Mouse (Mus musculus): ENCODE measurements at regions not wholly inside any gene's neighbourhood (a gene's known extent, or its start where the extent isn't known, plus 50 kb on each side); places are given as distances from the start of the nearest gene placed in this dataset.

- TF ChIP-seq MYOD1 (IDR thresholded peaks at IDR 0.05; ENCODE audit: control insufficient read depth in 1 of 3, insufficient read length in 2 of 3, low read depth in 2 of 3) (no peak), TCF3 (IDR thresholded peaks at IDR 0.05; ENCODE audit: insufficient read length, low read depth) (no peak), MAX (IDR thresholded peaks at IDR 0.05; ENCODE audit: low read depth) (no peak), MYOG (IDR thresholded peaks at IDR 0.05; ENCODE audit: control insufficient read depth in 1 of 3, insufficient read depth in 1 of 3, insufficient read length in 2 of 3, low read depth in 2 of 3) (no peak)
- Histone ChIP-seq H3K4me3 (no peak overlapping the region), H3K79me2 (ENCODE audit: control insufficient read depth, insufficient read depth) (no peaks in the 10 kb centered on the region)
Measured at GRCm38 (mm10) chr4:8374737-8375489, 136.1 kb upstream of the Car8 start.

GRCm38 (mm10) chr4:8374061-8374460, 135.2 kb upstream of the Car8 start:
- Histone ChIP-seq H3ac (ENCODE audit: control insufficient read depth, insufficient read length) (no peak overlapping the region), H3K79me2 (ENCODE audit: control insufficient read depth, insufficient read depth) (no peaks in the 10 kb centered on the region), H3K36me3 (ENCODE audit: control insufficient read depth, insufficient read depth) (no peaks in the 10 kb centered on the region), H3K4me2 (ENCODE audit: low read depth) (no peak overlapping the region), H3K27me3 (ENCODE audit: control insufficient read depth, insufficient read depth, insufficient read length) (no peaks in the 10 kb centered on the region), H3K4me3 (no peak overlapping the region)
- no peak for TF ChIP-seq MYOD1 (IDR thresholded peaks at IDR 0.05; ENCODE audit: control insufficient read depth in 1 of 3, insufficient read length in 2 of 3, low read depth in 2 of 3)
- no peak for TF ChIP-seq POLR2A (IDR thresholded peaks at IDR 0.05; ENCODE audit: insufficient read length, low read depth)
- TF ChIP-seq SRF (IDR thresholded peaks at IDR 0.05; ENCODE audit: control insufficient read depth, insufficient read length, low read depth): no peak
- no peak for TF ChIP-seq CEBPB (IDR thresholded peaks at IDR 0.05; ENCODE audit: insufficient read depth, poor library complexity, severe bottlenecking)
- no peak for TF ChIP-seq TCF12 (IDR thresholded peaks at IDR 0.05; ENCODE audit: insufficient read depth, poor library complexity, severe bottlenecking)
- no peak for TF ChIP-seq TCF3 (IDR thresholded peaks at IDR 0.05; ENCODE audit: insufficient read length, low read depth)

More at GRCm38 (mm10) chr4:8374737-8375489, 136.1 kb upstream of the Car8 start:
- Histone ChIP-seq H3K4me2 (ENCODE audit: low read depth) (no peak overlapping the region), H3ac (ENCODE audit: control insufficient read depth, insufficient read length) (no peak overlapping the region), H3K27me3 (ENCODE audit: control insufficient read depth, insufficient read depth, insufficient read length) (no peaks in the 10 kb centered on the region), H3K36me3 (ENCODE audit: control insufficient read depth, insufficient read depth) (no peaks in the 10 kb centered on the region)

GRCm38 (mm10) chr4:8372069-8372468, 133.2 kb upstream of the Car8 start:
- H3K4me3 ChIP-seq: no peak overlapping the region
- H3K79me2 ChIP-seq (ENCODE audit: control insufficient read depth, insufficient read depth): no peaks in the 10 kb centered on the region
- no peak overlapping the region for H3K4me2 ChIP-seq (ENCODE audit: low read depth)
- no peak overlapping the region for H3ac ChIP-seq (ENCODE audit: control insufficient read depth, insufficient read length)
- H3K36me3 ChIP-seq (ENCODE audit: control insufficient read depth, insufficient read depth): no peaks in the 10 kb centered on the region
- no peak for TF ChIP-seq SRF (IDR thresholded peaks at IDR 0.05; ENCODE audit: control insufficient read depth, insufficient read length, low read depth)
- no peak for TF ChIP-seq CEBPB (IDR thresholded peaks at IDR 0.05; ENCODE audit: insufficient read depth, poor library complexity, severe bottlenecking)
- TF ChIP-seq USF1 (IDR thresholded peaks at IDR 0.05; ENCODE audit: low read depth): no peak
- no peak for TF ChIP-seq TCF3 (IDR thresholded peaks at IDR 0.05; ENCODE audit: insufficient read length, low read depth)
- H3K27me3 ChIP-seq (ENCODE audit: control insufficient read depth, insufficient read depth, insufficient read length): no peaks in the 10 kb centered on the region

- no peak overlapping the region for H3ac ChIP-seq (ENCODE audit: control insufficient read depth, insufficient read length)
- H3K4me3 ChIP-seq: no peak overlapping the region
- no peak for TF ChIP-seq POLR2A (IDR thresholded peaks at IDR 0.05; ENCODE audit: insufficient read length, low read depth)
- no peak for TF ChIP-seq SRF (IDR thresholded peaks at IDR 0.05; ENCODE audit: control insufficient read depth, insufficient read length, low read depth)
- TF ChIP-seq USF1 (IDR thresholded peaks at IDR 0.05; ENCODE audit: low read depth): no peak
- no peak for TF ChIP-seq CEBPB (IDR thresholded peaks at IDR 0.05; ENCODE audit: insufficient read depth, poor library complexity, severe bottlenecking)
- no peak for TF ChIP-seq MAX (IDR thresholded peaks at IDR 0.05; ENCODE audit: low read depth)
- no peak for TF ChIP-seq MYOG (IDR thresholded peaks at IDR 0.05; ENCODE audit: control insufficient read depth in 1 of 3, insufficient read depth in 1 of 3, insufficient read length in 2 of 3, low read depth in 2 of 3)
- no peak for TF ChIP-seq REST (IDR thresholded peaks at IDR 0.05; ENCODE audit: insufficient read depth, insufficient read length)
- TF ChIP-seq TCF12 (IDR thresholded peaks at IDR 0.05; ENCODE audit: insufficient read depth, poor library complexity, severe bottlenecking): no peak
- no peak for TF ChIP-seq E2F4 (IDR thresholded peaks at IDR 0.05; ENCODE audit: insufficient read depth)
- TF ChIP-seq POLR2AphosphoS2 (IDR thresholded peaks at IDR 0.05; ENCODE audit: insufficient read length, low read depth): no peak
- TF ChIP-seq MYOD1 (IDR thresholded peaks at IDR 0.05; ENCODE audit: control insufficient read depth in 1 of 3, insufficient read length in 2 of 3, low read depth in 2 of 3): no peak
- no peak for TF ChIP-seq TCF3 (IDR thresholded peaks at IDR 0.05; ENCODE audit: insufficient read length, low read depth)
- H3K4me2 ChIP-seq (ENCODE audit: low read depth): no peak overlapping the region
- no peaks in the 10 kb centered on the region for H3K79me2 ChIP-seq (ENCODE audit: control insufficient read depth, insufficient read depth)
- no peaks in the 10 kb centered on the region for H3K36me3 ChIP-seq (ENCODE audit: control insufficient read depth, insufficient read depth)
- H3K27me3 ChIP-seq (ENCODE audit: control insufficient read depth, insufficient read depth, insufficient read length): no peaks in the 10 kb centered on the region
Measured at GRCm38 (mm10) chr4:8370786-8371185, 131.9 kb upstream of the Car8 start.

GRCm38 (mm10) chr4:8367487-8368276, 128.8 kb upstream of the Car8 start:
- H3ac ChIP-seq (ENCODE audit: control insufficient read depth, insufficient read length): no peak overlapping the region
- TF ChIP-seq SRF (IDR thresholded peaks at IDR 0.05; ENCODE audit: control insufficient read depth, insufficient read length, low read depth): no peak
- TF ChIP-seq USF1 (IDR thresholded peaks at IDR 0.05; ENCODE audit: low read depth): no peak
- no peak for TF ChIP-seq MYOD1 (IDR thresholded peaks at IDR 0.05; ENCODE audit: control insufficient read depth in 1 of 3, insufficient read length in 2 of 3, low read depth in 2 of 3)
- TF ChIP-seq MYOG (IDR thresholded peaks at IDR 0.05; ENCODE audit: control insufficient read depth in 1 of 3, insufficient read depth in 1 of 3, insufficient read length in 2 of 3, low read depth in 2 of 3): no peak
- no peak for TF ChIP-seq CEBPB (IDR thresholded peaks at IDR 0.05; ENCODE audit: insufficient read depth, poor library complexity, severe bottlenecking)
- TF ChIP-seq MAX (IDR thresholded peaks at IDR 0.05; ENCODE audit: low read depth): no peak
- no peak for TF ChIP-seq E2F4 (IDR thresholded peaks at IDR 0.05; ENCODE audit: insufficient read depth)
- no peak for TF ChIP-seq TCF3 (IDR thresholded peaks at IDR 0.05; ENCODE audit: insufficient read length, low read depth)
- TF ChIP-seq POLR2A (IDR thresholded peaks at IDR 0.05; ENCODE audit: insufficient read length, low read depth): no peak
- no peak for TF ChIP-seq TCF12 (IDR thresholded peaks at IDR 0.05; ENCODE audit: insufficient read depth, poor library complexity, severe bottlenecking)
- TF ChIP-seq REST (IDR thresholded peaks at IDR 0.05; ENCODE audit: insufficient read depth, insufficient read length): no peak
- no peak for TF ChIP-seq POLR2AphosphoS2 (IDR thresholded peaks at IDR 0.05; ENCODE audit: insufficient read length, low read depth)
- no peaks in the 10 kb centered on the region for H3K79me2 ChIP-seq (ENCODE audit: control insufficient read depth, insufficient read depth)
- no peaks in the 10 kb centered on the region for H3K27me3 ChIP-seq (ENCODE audit: control insufficient read depth, insufficient read depth, insufficient read length)
- H3K4me2 ChIP-seq (ENCODE audit: low read depth): no peak overlapping the region
- no peaks in the 10 kb centered on the region for H3K36me3 ChIP-seq (ENCODE audit: control insufficient read depth, insufficient read depth)
- no peak overlapping the region for H3K4me3 ChIP-seq

All from myocyte (in vitro differentiated cells).